Mouse (Mus musculus) frontal cortex, postnatal 14 days (tissue): Measurements from ENCODE around the gene Plxnc1.
A peak's percentile ranks its signal among the peaks of the same experiment; 100 is the strongest.

ENCODE experiments used
- DNase-seq, 2 experiments: peaks; one replicate each; pipeline ENCODE4 v3.0.0; 2022; ENCODE audit warnings: low spot score in 2 of 2

The Plxnc1 gene

DNA sequence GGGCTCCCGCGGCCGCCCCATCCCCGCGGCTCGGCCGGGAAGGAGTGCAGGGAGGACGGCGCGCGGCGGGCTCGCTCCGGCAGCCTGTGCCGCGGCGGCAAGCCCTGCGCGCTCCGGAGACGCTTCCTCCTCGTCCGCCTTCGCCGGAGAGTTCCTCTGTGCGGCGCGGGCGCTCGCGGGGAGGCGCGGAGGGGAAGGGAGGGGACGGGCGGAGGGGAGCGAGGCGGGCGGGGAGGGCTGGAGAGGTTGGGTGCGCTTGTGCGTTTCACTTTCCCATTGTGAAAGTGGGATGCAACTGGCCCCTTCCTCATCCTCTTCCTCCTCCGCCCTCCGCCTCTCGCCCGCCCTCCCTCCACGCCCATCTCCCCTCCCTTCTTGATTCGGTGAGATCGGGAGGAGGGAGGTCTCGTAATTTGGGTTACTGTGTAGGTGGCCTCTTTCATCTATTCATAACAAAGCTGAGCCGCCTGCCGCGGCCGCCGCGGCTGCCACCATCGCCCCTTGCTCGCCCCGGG is at the start of gene Plxnc1:
Gene Plxnc1 (minus strand): TSS at position 145 of the 515 bp plus-strand sequence.
- DNase-seq = peak; percentile 37 to 52

DNA sequence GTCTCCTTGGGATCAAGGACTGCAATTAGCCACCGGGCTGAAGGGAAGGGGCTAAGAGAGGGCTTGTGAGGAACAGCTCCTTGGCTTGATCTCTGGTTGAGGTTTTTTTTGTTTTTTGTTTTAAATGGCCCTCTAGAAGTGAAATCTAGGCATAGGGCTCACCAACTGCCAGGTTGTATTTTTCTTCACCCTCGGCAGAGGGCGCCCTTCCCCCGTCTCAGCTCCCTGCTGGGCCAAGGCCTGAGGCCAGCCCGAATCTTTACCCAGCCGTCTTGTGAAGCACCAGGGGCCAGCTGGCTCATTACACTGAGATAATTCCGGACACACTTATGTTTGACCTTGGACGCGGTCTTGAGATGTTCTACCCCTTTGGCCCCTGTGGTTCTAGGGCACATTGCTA is 47.5 kb upstream of the Plxnc1 start:
- DNase-seq = peak in 1 of 2 experiments; percentile 66

GRCm38 (mm10) chr10:94991564-94992097 is 47.0 kb upstream of the Plxnc1 start:
- peak; percentile 68 to 75 for DNase-seq

- peak in 1 of 2 experiments; percentile 48 for DNase-seq
Observed at GRCm38 (mm10) chr10:94990768-94991563, 46.3 kb upstream of the Plxnc1 start.

DNA sequence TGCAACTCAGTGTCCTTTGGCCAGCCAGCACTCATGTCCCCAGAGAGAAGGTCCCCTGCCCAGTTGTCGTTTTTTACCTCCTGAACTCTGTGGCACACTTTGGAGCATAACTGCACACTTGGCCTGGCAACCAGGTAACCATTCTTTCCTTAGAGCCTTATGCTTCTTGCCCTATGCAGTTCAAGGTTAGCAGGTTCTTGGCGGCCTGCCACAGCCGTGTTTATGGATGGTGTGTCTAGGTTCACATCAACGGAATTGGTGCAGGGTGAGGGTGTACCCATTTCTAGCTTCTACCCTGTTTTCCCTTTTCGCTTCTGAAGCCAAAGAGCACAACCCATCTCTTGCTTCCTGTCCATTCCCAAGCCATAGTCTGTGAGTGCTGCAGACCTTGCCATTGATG is 44.7 kb upstream of the Plxnc1 start:
- no peak for DNase-seq

DNA sequence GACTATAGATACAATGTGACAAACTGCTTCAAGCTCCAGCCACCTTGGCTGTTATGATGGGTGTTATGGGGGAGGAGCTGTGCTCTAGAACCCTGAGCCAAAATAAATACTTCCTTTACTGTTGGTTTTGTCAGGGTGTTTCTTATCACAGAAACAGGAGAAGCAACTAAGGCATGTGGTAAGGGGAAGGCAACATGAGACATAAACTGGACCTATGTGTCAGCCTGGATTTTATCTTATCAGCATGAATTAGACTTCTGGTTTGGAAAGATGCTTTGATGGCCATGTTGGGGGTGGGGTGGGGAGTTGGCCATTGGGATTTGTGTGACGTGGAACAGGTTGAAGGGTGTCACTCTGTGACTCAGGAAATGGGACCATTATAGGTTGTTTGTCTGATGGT is 40.5 kb upstream of the Plxnc1 start:
- DNase-seq = no peak

DNA sequence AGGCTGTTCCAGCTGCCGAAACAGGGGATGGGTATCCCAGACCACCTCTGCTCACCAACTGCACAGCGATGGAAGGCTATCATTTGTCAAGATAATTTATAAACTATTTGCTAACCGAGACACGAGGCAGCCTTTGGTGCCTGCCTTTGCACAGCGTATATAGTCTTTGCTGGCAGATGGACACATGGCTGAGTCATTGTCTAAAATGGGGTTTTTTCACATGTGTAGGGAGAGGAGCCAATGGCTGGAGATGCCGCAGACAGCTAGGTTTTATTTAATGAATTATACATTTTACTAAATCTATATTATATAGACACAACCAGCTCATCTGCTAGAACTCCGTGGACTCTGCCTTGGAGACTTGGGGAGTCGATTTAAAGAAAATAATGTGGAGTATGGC is 37.9 kb upstream of the Plxnc1 start:
- no peak for DNase-seq

DNA sequence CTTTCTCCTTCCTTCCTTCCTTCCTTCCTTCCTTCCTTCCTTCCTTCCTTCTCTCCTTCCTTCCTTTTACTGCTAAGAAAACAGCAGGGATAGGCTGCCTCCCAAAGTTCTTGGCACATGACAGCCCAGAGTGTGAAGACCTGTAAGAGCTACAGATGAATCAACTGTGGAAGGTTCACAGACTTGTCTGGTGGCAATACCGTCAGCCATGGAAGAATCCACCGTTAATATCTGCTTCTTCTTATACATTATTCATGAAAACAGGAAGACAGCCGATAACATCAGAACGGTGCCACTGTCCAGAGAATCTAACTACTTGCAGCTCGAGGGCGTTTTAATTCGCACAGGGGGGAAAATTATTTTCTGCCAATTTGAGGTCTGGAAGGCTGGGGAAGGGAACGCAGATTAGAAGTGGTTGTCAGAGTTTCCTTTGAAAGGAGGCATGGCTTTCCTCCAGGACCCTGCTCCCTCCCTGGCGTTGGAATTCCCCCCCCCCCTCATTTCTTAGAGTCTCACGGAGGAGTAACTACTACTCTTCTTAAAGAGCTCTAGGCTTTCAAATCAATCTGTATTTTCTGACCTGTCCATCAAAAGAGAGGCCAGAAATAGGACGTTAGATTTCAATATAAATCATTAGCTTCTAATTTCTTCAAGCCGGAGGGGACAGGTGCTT is 37.0 kb upstream of the Plxnc1 start:
- no peak for DNase-seq

DNA sequence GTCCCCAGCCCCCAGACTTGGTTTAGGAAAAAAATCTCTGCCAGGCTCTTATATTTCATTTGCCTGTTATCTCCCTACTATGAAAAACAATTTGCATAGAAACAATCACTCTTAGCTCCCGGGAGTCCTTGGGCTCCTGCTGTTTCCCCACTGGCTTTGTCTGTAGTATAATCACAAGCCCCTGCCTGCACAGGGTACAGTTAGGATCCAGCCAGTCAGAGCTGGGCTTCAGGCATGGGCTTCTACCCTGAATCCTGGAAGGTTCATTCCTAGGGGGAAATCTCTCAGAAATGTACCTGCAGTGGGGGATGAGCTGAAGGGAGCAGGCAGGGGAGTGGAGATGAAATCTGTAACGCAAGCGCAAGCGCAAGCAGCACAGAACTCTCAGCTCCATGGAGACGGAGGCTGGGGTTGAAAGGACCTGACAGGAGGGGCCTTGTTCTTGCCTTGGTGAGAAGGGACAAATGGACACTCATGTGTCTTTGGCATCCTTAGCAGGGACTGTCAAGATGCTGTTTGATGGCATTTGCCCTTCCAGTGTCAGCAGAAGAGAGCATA is 33.7 kb upstream of the Plxnc1 start:
- no peak for DNase-seq

DNA sequence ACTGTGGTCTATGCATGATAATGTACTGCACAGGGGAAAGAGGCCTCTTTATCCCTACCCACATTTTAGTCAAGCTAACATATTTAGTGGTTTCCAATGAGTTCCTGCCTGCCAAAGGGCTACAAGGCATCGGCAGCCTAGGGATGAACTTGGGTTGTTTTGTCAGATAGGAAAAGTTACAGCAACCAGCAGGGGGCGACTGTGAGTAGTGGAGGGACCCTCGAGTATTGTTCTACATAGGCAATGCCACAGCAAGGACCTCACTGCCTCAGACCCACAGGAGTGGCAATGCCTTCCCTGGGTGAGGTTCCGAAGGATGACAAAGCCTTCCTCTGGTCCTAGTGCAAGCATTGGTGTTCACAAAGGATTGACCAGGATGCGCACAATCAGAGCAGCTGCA is 31.7 kb upstream of the Plxnc1 start:
- no peak for DNase-seq

- DNase-seq = no peak
Observed at GRCm38 (mm10) chr10:94975099-94975496, 30.5 kb upstream of the Plxnc1 start.

- DNase-seq = no peak
Observed at GRCm38 (mm10) chr10:94974345-94975098, 29.9 kb upstream of the Plxnc1 start.

DNA sequence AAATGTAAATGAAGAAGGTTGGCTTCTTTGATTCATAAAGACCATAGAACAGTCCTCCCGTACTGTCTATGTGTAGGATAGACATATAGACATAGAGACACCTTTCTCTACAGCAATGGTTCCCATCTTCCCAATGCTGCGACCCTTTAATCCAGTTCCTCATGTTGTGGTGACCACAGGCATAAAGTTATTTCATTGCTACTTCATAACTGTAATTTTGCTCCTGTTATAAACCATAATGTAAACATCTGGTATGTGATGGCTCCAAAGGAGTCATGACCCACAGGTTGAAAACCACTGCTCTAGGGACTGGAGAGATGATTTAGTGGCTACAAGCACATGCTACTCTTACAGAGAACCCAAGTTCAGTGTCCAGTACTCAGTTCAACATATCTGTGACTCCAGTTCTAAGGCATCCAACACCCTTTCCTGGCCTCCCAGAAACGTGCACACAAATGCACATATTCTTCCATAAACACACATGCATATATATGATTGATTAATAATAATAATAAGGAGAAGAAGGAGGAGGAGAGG is 27.1 kb upstream of the Plxnc1 start:
- no peak for DNase-seq

DNA sequence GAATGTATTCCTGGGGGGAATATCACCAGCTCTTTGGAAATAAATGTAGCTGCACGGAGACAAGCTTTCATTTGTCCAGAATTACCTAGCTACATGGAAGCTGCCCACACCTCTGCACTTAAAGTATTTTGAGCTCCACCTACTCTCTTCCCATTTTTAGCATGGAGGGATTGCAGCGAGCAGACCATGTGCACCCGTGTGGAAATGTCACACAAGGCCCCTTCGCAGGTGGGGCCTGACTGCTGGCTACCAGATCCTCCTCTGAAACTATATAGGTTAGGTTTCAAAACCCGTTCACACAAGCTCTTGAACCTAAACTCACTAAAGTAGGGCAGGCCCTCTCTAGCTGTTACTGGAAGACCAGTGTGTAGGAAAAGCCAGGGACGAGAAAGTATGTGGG is 25.6 kb upstream of the Plxnc1 start:
- DNase-seq = no peak

GRCm38 (mm10) chr10:94967468-94967867 is 22.8 kb upstream of the Plxnc1 start:
- no peak for DNase-seq

DNA sequence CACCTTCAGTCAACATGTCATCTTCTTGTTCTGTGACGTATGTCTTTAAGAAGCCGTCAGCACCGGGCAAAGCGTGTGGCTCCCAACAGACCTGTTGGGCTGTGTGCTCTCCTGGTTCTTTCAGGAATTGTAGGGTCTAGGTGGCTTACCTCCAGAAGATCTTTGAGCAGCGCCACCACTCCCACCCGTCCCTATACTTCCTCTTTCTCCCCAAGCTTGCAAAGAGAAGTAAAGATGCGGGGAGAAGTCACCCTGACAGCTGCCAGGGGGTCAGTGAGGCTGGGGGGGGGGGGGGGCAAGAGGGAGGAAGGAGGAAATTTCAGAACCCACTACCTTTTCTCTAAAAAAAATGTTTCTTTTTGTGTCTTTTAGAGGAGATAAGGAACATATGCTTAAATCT is 22.2 kb upstream of the Plxnc1 start:
- DNase-seq = no peak

- no peak for DNase-seq
Observed at GRCm38 (mm10) chr10:94965093-94965492, 20.5 kb upstream of the Plxnc1 start.

GRCm38 (mm10) chr10:94962005-94962404 is 17.4 kb upstream of the Plxnc1 start:
- no peak for DNase-seq

- DNase-seq = no peak
Observed at GRCm38 (mm10) chr10:94961283-94961682, 16.6 kb upstream of the Plxnc1 start.

GRCm38 (mm10) chr10:94958311-94958710 is 13.7 kb upstream of the Plxnc1 start:
- DNase-seq = peak in 1 of 2 experiments; percentile 35

- no peak for DNase-seq
Observed at GRCm38 (mm10) chr10:94957705-94958104, 13.1 kb upstream of the Plxnc1 start.
